Mouse (Mus musculus) heart, adult 2 months (tissue): Measurements from ENCODE around the gene Hic1. TPM values are rescaled to one million over a fixed set of nuclear protein-coding genes. Genes with fewer than 3 reads are reported as not detected.
A peak's percentile ranks its signal among the peaks of the same experiment; 100 is the strongest.

Experiments used
- DNase-seq, 2 experiments: peaks; one replicate each; pipeline ENCODE4 v3.0.0; 2021
- H3K27ac ChIP-seq: fragments of 200-600 bp; 2 replicates; pipeline ENCODE4 v1.8.1; 2022
- H3K27me3 ChIP-seq: fragments of 200-500 bp; 2 replicates; pipeline ENCODE4 v1.6.1; 2012; ENCODE audit warnings: mild to moderate bottlenecking, low read length, inconsistent platforms, mixed read lengths; ENCODE audit not compliant: control insufficient read depth, insufficient read depth
- H3K36me3 ChIP-seq: fragments of 200-500 bp; 2 replicates; pipeline ENCODE4 v1.6.1; 2012; ENCODE audit warnings: low read length, inconsistent platforms; ENCODE audit not compliant: control insufficient read depth, insufficient read depth
- H3K4me1 ChIP-seq: fragments of 200-500 bp; 2 replicates; pipeline ENCODE4 v1.6.1; 2011; ENCODE audit warnings: low read length; ENCODE audit not compliant: control insufficient read depth, insufficient read depth
- H3K4me3 ChIP-seq: fragments of 200-600 bp; 2 replicates; pipeline ENCODE4 v1.8.1; 2022
- H3K79me2 ChIP-seq: fragments of 200-500 bp; replicated peaks from 2 replicates; pipeline ENCODE4 v1.6.1; 2012; ENCODE audit warnings: mild to moderate bottlenecking, inconsistent platforms, low read length, moderate library complexity, mixed read lengths; ENCODE audit not compliant: control insufficient read depth, insufficient read depth
- H3K9ac ChIP-seq: fragments of 200-500 bp; 2 replicates; pipeline ENCODE4 v1.6.1; 2012; ENCODE audit warnings: low read depth, mild to moderate bottlenecking, control low read depth, inconsistent platforms, low read length, mixed read lengths
- CTCF ChIP-seq: fragments of 200-600 bp; IDR thresholded peaks from 2 replicates; pipeline ENCODE4 v1.8.1; 2022; ENCODE audit warnings: antibody characterized with exemption, mild to moderate bottlenecking, moderate library complexity
- EP300 ChIP-seq: fragments of 200-500 bp; IDR thresholded peaks from 2 replicates; pipeline ENCODE4 v1.6.1; 2011; ENCODE audit warnings: low read depth, low read length, control low read depth; ENCODE audit not compliant: insufficient read depth
- POLR2A ChIP-seq: fragments of 200-500 bp; IDR thresholded peaks from 2 replicates; pipeline ENCODE4 v1.6.1; 2011; ENCODE audit warnings: mild to moderate bottlenecking, low read depth, low read length, control low read depth; ENCODE audit not compliant: insufficient read depth
- WGBS: fragments of 180-500 bp; shearing (Covaris S2); methylation state at CpG from one replicate; pipeline ENCODE4 v1.1.7; 2018; 5-methylcytosine and 5-hydroxymethylcytosine counted together
- intact Hi-C: fragments of 180-260 bp; cut with DNase I; formaldehyde crosslinking; loops from one replicate; pipeline ENCODE4 v1.15.1; 2025
- polyA plus RNA-seq: library from polyadenylated mRNA; depleted of rRNA; stranded (reverse); fragments of >200 nt; gene quantifications from 2 replicates; pipeline ENCODE4 v1.2.3, GENCODE M21; 2012
- total RNA-seq, 2 experiments: library from RNA; stranded (reverse); gene quantifications; 2 replicates each; pipeline ENCODE4 v1.2.3; 2021

Gene Hic1
- total and polyA plus RNA-seq, 3 experiments, result 12.6 to 15.5 (median 13.6) TPM

GRCm38 (mm10) chr11:75152603-75153557, 16.4 kb downstream of the Hic1 start:
- no peaks in the 10 kb centered on the region for H3K79me2 ChIP-seq
- H3K4me3 ChIP-seq, result no peak overlapping the region
- 29% methylated on average over 18 of the region's 18 CpGs for WGBS
- H3K4me1 ChIP-seq, result peaks cover 37% of the 10 kb centered on the region
- DNase-seq, result peak; percentile 77 to 79
- peak overlapping the region; percentile 23 for H3K9ac ChIP-seq
- H3K36me3 ChIP-seq, result peaks cover 2% of the 10 kb centered on the region
- peak overlapping the region; percentile 78 for H3K27ac ChIP-seq
- H3K27me3 ChIP-seq, result no peaks in the 10 kb centered on the region
- intact Hi-C loops, result no loop called here
- TF ChIP-seq POLR2A, result no peak
- no peak for TF ChIP-seq CTCF
- peak; percentile 51; the same call in 1 of the 2 replicates for TF ChIP-seq EP300

GRCm38 (mm10) chr11:75150346-75150745, 19.0 kb downstream of the Hic1 start:
- no peaks in the 10 kb centered on the region for H3K79me2 ChIP-seq
- H3K4me1 ChIP-seq, result peaks cover 30% of the 10 kb centered on the region
- H3K4me3 ChIP-seq, result no peak overlapping the region
- H3K27ac ChIP-seq, result no peak overlapping the region
- DNase-seq, result no peak
- peaks cover 15% of the 10 kb centered on the region for H3K36me3 ChIP-seq
- intact Hi-C loops, result no loop called here
- 81% methylated on average over 1 of the region's 1 CpGs for WGBS
- TF ChIP-seq CTCF (peak; percentile 14; the same call in 1 of the 2 replicates), EP300 (no peak)
- no peaks in the 10 kb centered on the region for H3K27me3 ChIP-seq
- H3K9ac ChIP-seq, result no peak overlapping the region

GRCm38 (mm10) chr11:75148332-75149035, 20.8 kb downstream of the Hic1 start:
- Histone ChIP-seq H3K27ac (peak overlapping the region; percentile 78), H3K4me1 (peaks cover 26% of the 10 kb centered on the region), H3K9ac (no peak overlapping the region), H3K36me3 (peaks cover 16% of the 10 kb centered on the region), H3K4me3 (no peak overlapping the region), H3K27me3 (no peaks in the 10 kb centered on the region), H3K79me2 (no peaks in the 10 kb centered on the region)
- 46% methylated on average over 11 of the region's 11 CpGs for WGBS
- DNase-seq, result peak; percentile 34 to 48
- intact Hi-C loops, result no loop called here
- 0 out of 2 replicates have a peak, but pooled peaks have one; percentile 19 for TF ChIP-seq POLR2A
- TF ChIP-seq CTCF, result no peak

GRCm38 (mm10) chr11:75147846-75148168, 21.5 kb downstream of the Hic1 start:
- Histone ChIP-seq H3K9ac (peak overlapping the region; percentile 22), H3K4me1 (peaks cover 20% of the 10 kb centered on the region), H3K4me3 (no peak overlapping the region), H3K36me3 (peaks cover 16% of the 10 kb centered on the region), H3K27ac (peak overlapping the region; percentile 78), H3K27me3 (no peaks in the 10 kb centered on the region), H3K79me2 (no peaks in the 10 kb centered on the region)
- DNase-seq, result peak; percentile 59 to 67
- TF ChIP-seq POLR2A (no peak), CTCF (peak; percentile 35), EP300 (0 out of 2 replicates have a peak, but pooled peaks have one; percentile 55)
- 20% methylated on average over 3 of the region's 3 CpGs for WGBS
- intact Hi-C loops, result no loop called here

- 26% methylated on average over 11 of the region's 11 CpGs for WGBS
- no peak for TF ChIP-seq CTCF
- TF ChIP-seq EP300, result no peak
- TF ChIP-seq POLR2A, result no peak
- intact Hi-C loops, result no loop called here
Measured at GRCm38 (mm10) chr11:75147106-75147845, 22.0 kb downstream of the Hic1 start.

More at GRCm38 (mm10) chr11:75147106-75147845, 22.0 kb downstream of the Hic1 start:
- H3K27ac ChIP-seq, result peak overlapping the region; percentile 78
- H3K9ac ChIP-seq, result peak overlapping the region; percentile 36
- H3K36me3 ChIP-seq, result peaks cover 16% of the 10 kb centered on the region
- H3K79me2 ChIP-seq, result no peaks in the 10 kb centered on the region
- peak; percentile 36 to 45 for DNase-seq
- H3K27me3 ChIP-seq, result no peaks in the 10 kb centered on the region
- peaks cover 15% of the 10 kb centered on the region for H3K4me1 ChIP-seq
- no peak overlapping the region for H3K4me3 ChIP-seq
